Mouse (Mus musculus) lung, embryonic 14.5 days (tissue): ENCODE measurements around the gene Pebp1. TPM values are rescaled to one million over a fixed set of nuclear protein-coding genes. Genes with fewer than 3 reads are reported as not detected.

Source experiments
- ATAC-seq: fragments of 200-750 bp; cut with Nextera tagmentation; 2 replicates; pipeline ENCODE4 v1.8.0; 2017; ENCODE audit warnings: mild to moderate bottlenecking, moderate TSS enrichment, moderate library complexity; ENCODE audit not compliant: insufficient read depth
- DNase-seq: peaks from one replicate; pipeline ENCODE4 v3.0.0-alpha.2; 2015
- H3K27ac ChIP-seq: fragments of 300-500 bp; sonication (generic); 2 replicates; pipeline ENCODE4 v1.5.1; 2014; ENCODE audit warnings: low read depth, mild to moderate bottlenecking, moderate library complexity
- H3K27me3 ChIP-seq: fragments of 300-500 bp; sonication (generic); 2 replicates; pipeline ENCODE4 v1.6.1; 2014; ENCODE audit warnings: low read length, control low read depth; ENCODE audit not compliant: insufficient read depth
- H3K36me3 ChIP-seq: fragments of 300-500 bp; sonication (generic); 2 replicates; pipeline ENCODE4 v1.6.1; 2014; ENCODE audit warnings: control low read depth; ENCODE audit not compliant: insufficient read depth
- H3K4me1 ChIP-seq: fragments of 300-500 bp; sonication (generic); 2 replicates; pipeline ENCODE4 v1.6.1; 2014; ENCODE audit warnings: antibody characterized with exemption, control low read depth; ENCODE audit not compliant: insufficient read depth
- H3K4me2 ChIP-seq: fragments of 300-500 bp; sonication (generic); 2 replicates; pipeline ENCODE4 v1.6.1; 2014; ENCODE audit warnings: mild to moderate bottlenecking
- H3K4me3 ChIP-seq: fragments of 300-500 bp; sonication (generic); 2 replicates; pipeline ENCODE4 v1.5.1; 2014; ENCODE audit warnings: low read depth, low read length
- H3K9ac ChIP-seq: fragments of 300-500 bp; sonication (generic); 2 replicates; pipeline ENCODE4 v1.6.1; 2014
- H3K9me3 ChIP-seq: fragments of 300-500 bp; sonication (generic); 2 replicates; pipeline ENCODE4 v1.6.1; 2016; ENCODE audit warnings: low read depth, low read length, control low read depth
- CTCF ChIP-seq: IDR thresholded peaks from 2 replicates; pipeline ENCODE4 v1.5.1; 2016; ENCODE audit warnings: antibody characterized with exemption, low read depth
- WGBS: fragments of 180-500 bp; shearing (Covaris S2); extraction: QIAGEN DNeasy Blood & Tissue Kit; methylation state at CpG from one replicate; pipeline ENCODE4 v1.1.7; 2014; 5-methylcytosine and 5-hydroxymethylcytosine counted together
- polyA plus RNA-seq: library from polyadenylated mRNA; unstranded; fragments of >200 nt; fragmentation: Nextera tagmentation; extraction: Ambion mirVana; gene quantifications from 2 replicates; pipeline ENCODE4 v1.2.1, GENCODE M21; 2014

Gene Pebp1
- polyA plus RNA-seq, 1 experiment from 2014 or later = 755 TPM

DNA sequence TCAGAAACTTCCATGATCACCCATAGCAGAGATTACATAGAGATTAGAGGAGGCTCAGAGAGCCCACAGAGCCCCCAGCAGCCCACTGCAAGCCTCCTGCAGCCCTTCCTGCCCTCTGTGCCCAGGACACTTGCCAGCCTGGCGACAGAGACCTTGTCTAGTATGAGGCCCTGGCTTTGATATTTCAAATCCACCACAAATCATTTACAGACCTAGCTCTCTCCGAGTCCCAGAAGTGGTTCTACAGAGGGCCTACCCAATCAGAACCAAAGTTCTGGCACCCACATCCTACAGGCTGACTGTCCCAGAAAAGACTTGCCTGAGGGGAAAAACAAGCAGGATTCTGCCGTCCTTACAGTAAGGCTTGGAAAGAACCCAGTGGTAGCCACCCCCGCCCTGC, 2.2 kb downstream of the Pebp1 start:
- peaks cover 46% of the 10 kb centered on the region for H3K36me3 ChIP-seq
- no peaks in the 10 kb centered on the region for H3K27me3 ChIP-seq
- H3K4me3 ChIP-seq = no peak overlapping the region
- no peak for TF ChIP-seq CTCF
- peak overlapping the region; percentile 71; the same call in 1 of the 2 replicates for H3K4me2 ChIP-seq
- 75% methylated on average over 4 of the region's 4 CpGs for WGBS
- H3K4me1 ChIP-seq = 0 out of 2 replicates have a peak, but pooled peaks cover 6% of the 10 kb centered on the region
- H3K9ac ChIP-seq = no peak overlapping the region
- ATAC-seq = no peak
- H3K27ac ChIP-seq = no peak overlapping the region
- DNase-seq = no peak
- no peaks in the 10 kb centered on the region for H3K9me3 ChIP-seq

DNA sequence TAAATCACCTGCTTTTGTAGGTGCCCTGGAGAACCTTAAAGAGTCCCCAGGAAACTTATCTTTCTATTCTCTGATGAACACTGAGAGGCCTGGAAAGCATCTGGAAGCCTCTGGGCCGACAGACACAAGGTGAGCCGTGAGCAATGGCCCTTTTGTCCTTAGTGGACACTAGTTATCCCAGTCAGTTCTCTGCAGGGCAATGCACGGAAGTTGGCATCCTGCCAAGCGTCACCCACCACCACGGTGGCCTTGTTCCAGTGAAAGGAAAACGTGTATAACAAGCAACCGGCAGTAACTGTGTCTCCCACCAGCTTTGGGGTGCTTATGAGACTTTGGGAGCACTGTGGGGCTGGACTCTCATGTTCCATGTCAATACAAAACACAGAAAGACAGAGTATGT, 2.7 kb downstream of the Pebp1 start:
- no peak overlapping the region for H3K27ac ChIP-seq
- TF ChIP-seq CTCF = no peak

GRCm38 (mm10) chr5:117284029-117284428, 3.4 kb downstream of the Pebp1 start:
- ATAC-seq (no peak), DNase-seq (no peak)
- no peak overlapping the region for H3K4me2 ChIP-seq
- peaks cover 49% of the 10 kb centered on the region for H3K36me3 ChIP-seq
- no peak overlapping the region for H3K4me3 ChIP-seq
- 0 out of 2 replicates have a peak, but pooled peaks cover 6% of the 10 kb centered on the region for H3K4me1 ChIP-seq
- H3K27ac ChIP-seq = no peak overlapping the region
- no peak overlapping the region for H3K9ac ChIP-seq
- no peaks in the 10 kb centered on the region for H3K9me3 ChIP-seq
- 90% methylated on average over 9 of the region's 9 CpGs for WGBS
- TF ChIP-seq CTCF = no peak
- no peaks in the 10 kb centered on the region for H3K27me3 ChIP-seq

More for the DNA sequence above, 2.7 kb downstream of the Pebp1 start:
- WGBS = 45% methylated on average over 7 of the region's 7 CpGs
- peaks cover 46% of the 10 kb centered on the region for H3K36me3 ChIP-seq
- no peak overlapping the region for H3K4me3 ChIP-seq
- H3K9ac ChIP-seq = no peak overlapping the region
- 0 out of 2 replicates have a peak, but pooled peaks cover 6% of the 10 kb centered on the region for H3K4me1 ChIP-seq
- no peak for ATAC-seq
- no peak for DNase-seq
- no peak overlapping the region for H3K4me2 ChIP-seq
- no peaks in the 10 kb centered on the region for H3K9me3 ChIP-seq
- no peaks in the 10 kb centered on the region for H3K27me3 ChIP-seq

DNA sequence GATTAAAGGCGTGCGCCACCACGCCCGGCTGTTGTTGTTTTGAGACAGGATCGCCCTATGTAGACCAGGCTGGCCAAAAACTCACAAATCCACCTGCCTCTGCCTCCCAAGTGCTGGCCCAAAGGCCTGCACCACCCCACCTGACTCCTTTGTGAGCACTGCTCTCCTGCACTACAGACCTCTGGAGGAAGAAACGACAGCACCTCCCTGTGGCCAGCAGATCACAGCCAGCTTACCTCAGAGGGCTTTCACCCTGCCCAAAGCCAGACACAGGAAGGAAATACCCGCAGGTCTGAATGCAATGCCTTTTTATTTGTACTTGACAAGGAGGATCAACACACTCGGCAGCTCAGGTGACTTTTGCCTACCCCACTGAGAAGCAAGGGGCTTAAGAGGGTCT, 5.1 kb downstream of the Pebp1 start:
- H3K4me2 ChIP-seq = no peak overlapping the region
- no peak overlapping the region for H3K27ac ChIP-seq
- WGBS = 84% methylated on average over 8 of the region's 8 CpGs
- H3K27me3 ChIP-seq = no peaks in the 10 kb centered on the region
- ATAC-seq = no peak
- peaks cover 49% of the 10 kb centered on the region for H3K36me3 ChIP-seq
- no peak overlapping the region for H3K9ac ChIP-seq
- no peaks in the 10 kb centered on the region for H3K4me1 ChIP-seq
- H3K4me3 ChIP-seq = no peak overlapping the region
- no peaks in the 10 kb centered on the region for H3K9me3 ChIP-seq
- DNase-seq = no peak
- TF ChIP-seq CTCF = no peak

DNA sequence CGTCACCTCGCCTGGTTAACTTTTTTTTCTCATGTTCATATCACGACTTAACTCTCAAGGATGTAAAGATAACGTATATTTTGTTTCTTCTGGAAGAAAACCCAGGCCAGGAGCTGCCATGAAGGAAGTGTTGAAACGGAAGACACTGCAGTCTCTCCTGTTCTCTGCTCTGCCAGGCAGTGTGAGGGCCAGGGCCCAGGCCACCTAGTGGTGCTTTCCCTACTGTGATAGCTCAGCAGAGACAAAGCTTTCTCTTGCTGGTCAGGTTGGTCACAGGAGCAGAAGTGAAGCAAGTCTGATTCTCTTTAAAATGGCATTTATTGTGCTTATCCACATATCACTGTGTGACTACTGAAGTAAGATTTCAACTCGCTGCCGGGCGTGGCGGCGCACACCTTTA, 5.9 kb downstream of the Pebp1 start:
- ATAC-seq (no peak), DNase-seq (peak; percentile 48)
- peaks cover 49% of the 10 kb centered on the region for H3K36me3 ChIP-seq

GRCm38 (mm10) chr5:117279669-117280050, 7.8 kb downstream of the Pebp1 start:
- 60% methylated on average over 4 of the region's 4 CpGs for WGBS
- Histone ChIP-seq H3K4me2 (no peak overlapping the region), H3K4me1 (no peaks in the 10 kb centered on the region), H3K27ac (0 out of 2 replicates have a peak overlapping the region, but pooled peaks have one; percentile 18), H3K9ac (no peak overlapping the region), H3K27me3 (no peaks in the 10 kb centered on the region), H3K9me3 (no peaks in the 10 kb centered on the region), H3K36me3 (peaks cover 36% of the 10 kb centered on the region), H3K4me3 (no peak overlapping the region)
- no peak for TF ChIP-seq CTCF
- ATAC-seq (no peak), DNase-seq (no peak)

More for the DNA sequence above, 5.9 kb downstream of the Pebp1 start:
- no peaks in the 10 kb centered on the region for H3K9me3 ChIP-seq
- H3K4me1 ChIP-seq = no peaks in the 10 kb centered on the region
- no peak overlapping the region for H3K9ac ChIP-seq
- TF ChIP-seq CTCF = peak; percentile 41
- H3K27me3 ChIP-seq = no peaks in the 10 kb centered on the region
- no peak overlapping the region for H3K27ac ChIP-seq
- no peak overlapping the region for H3K4me3 ChIP-seq
- no peak overlapping the region for H3K4me2 ChIP-seq
- WGBS = 90% methylated on average over 10 of the region's 10 CpGs

DNA sequence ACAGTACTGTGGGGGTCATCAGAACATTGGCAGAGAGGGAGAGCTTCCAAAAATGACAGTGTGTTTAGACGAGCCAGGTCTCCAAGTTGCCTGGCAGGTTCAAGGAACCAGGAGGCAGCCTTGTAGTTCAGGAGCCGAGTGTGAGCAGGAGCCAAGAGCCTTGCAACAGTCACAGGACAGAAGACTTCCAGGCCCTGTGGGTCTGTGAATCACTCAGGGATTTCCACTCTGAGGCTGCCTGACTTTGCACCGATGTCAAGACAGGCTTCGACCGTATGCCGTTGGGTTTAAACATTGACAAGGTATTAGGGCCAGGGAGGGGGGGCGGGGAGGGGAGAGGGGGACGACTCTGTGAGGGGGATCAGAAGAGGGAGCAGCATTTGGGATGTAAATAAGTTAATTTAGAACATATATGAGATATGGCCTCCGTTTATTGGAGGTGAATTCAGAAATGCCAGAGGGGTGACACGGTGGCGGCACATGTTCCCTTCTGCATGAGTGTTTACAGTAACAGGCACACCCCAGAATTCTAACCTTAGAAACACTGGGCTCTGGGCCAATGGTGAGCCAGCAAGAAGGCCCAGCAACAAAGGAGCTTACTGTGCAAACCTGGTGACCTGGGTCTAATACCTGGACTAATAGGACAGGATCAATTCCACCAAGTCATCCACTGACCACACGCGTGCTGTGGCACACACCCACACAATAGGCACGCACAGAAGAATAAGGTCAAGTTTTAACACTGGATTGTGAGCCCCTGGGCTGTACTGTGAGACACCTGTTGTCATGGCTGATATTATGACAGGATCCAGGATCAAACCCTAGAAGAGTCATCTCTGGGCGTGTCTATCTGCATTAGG, 8.4 kb downstream of the Pebp1 start:
- 0 out of 2 replicates have a peak overlapping the region, but pooled peaks have one; percentile 18 for H3K27ac ChIP-seq
- H3K9ac ChIP-seq = no peak overlapping the region
- H3K4me2 ChIP-seq = no peak overlapping the region
- peak; percentile 39 for ATAC-seq
- DNase-seq = peak; percentile 27
- H3K27me3 ChIP-seq = no peaks in the 10 kb centered on the region
- no peak overlapping the region for H3K4me3 ChIP-seq
- no peaks in the 10 kb centered on the region for H3K9me3 ChIP-seq
- WGBS = 80% methylated on average over 15 of the region's 15 CpGs
- TF ChIP-seq CTCF = no peak
- no peaks in the 10 kb centered on the region for H3K4me1 ChIP-seq
- H3K36me3 ChIP-seq = peaks cover 30% of the 10 kb centered on the region
